In genomic region chr11:59309106-59309805, GRCm38 (mm10) we compare ENCODE assay signal across 8 mouse cellular contexts. TPM values are rescaled to one million over a fixed set of nuclear protein-coding genes. Genes with fewer than 3 reads are reported as not detected.
DNase-seq lines count a peak whose midpoint lies in the region; ATAC-seq lines count a peak whose summit lies in the region.

No protein-coding gene starts in this region.

- ATAC-seq in kidney, embryonic 15.5 days (replicated peaks; ENCODE audit: low FRiP score) = peak; percentile 73
- peak; percentile 45; the same call in 1 of the 2 replicates for ATAC-seq in stomach, embryonic 16.5 days (ENCODE audit: insufficient read depth, low FRiP score)

- peaks cover 75% of the 10 kb centered on the region for H3K4me1 ChIP-seq in kidney, embryonic 15.5 days
- H3K4me1 ChIP-seq in limb, embryonic 10.5 days = peaks cover 81% of the 10 kb centered on the region
- H3K4me1 ChIP-seq in stomach, embryonic 16.5 days (ENCODE audit: control insufficient read depth, insufficient read depth, low read length) = peaks cover 43% of the 10 kb centered on the region

- no peak overlapping the region for H3K4me3 ChIP-seq in kidney, embryonic 15.5 days (replicated peaks)
- H3K4me3 ChIP-seq in limb, embryonic 10.5 days = peak overlapping the region; percentile 37
- H3K4me3 ChIP-seq in stomach, embryonic 16.5 days (replicated peaks; ENCODE audit: low read length) = 0 out of 2 replicates have a peak overlapping the region, but pooled peaks have one; percentile 3

- WGBS in kidney, embryonic 15.5 days = 10% methylated on average over 12 of the region's 12 CpGs
- WGBS in limb, embryonic 10.5 days = 9% methylated on average over 12 of the region's 12 CpGs
- 19% methylated on average over 12 of the region's 12 CpGs for WGBS in stomach, embryonic 16.5 days

- peak overlapping the region; percentile 99 for H3K4me2 ChIP-seq in kidney, embryonic 15.5 days
- H3K4me2 ChIP-seq in stomach, embryonic 16.5 days (ENCODE audit: low read depth, low read length) = peak overlapping the region; percentile 85

- no peak for DNase-seq in kidney, adult 18-20 months
- DNase-seq in brain, adult 2 months (ENCODE audit: low read depth, low spot score) = peak; percentile 56
- peak; percentile 30 for DNase-seq in heart, adult 8-10 months (ENCODE audit: low spot score)
- peak; percentile 82 for DNase-seq in limb, embryonic 10.5 days (ENCODE audit: low spot score)
- DNase-seq in spleen, postnatal 10 days (ENCODE audit: low spot score in 2 of 2) = no peak
- DNase-seq in ovary, adult 18-20 months (ENCODE audit: low spot score) = no peak

- H3K9me3 ChIP-seq in kidney, embryonic 15.5 days (replicated peaks) = no peaks in the 10 kb centered on the region
- no peaks in the 10 kb centered on the region for H3K9me3 ChIP-seq in limb, embryonic 10.5 days (replicated peaks)
- H3K9me3 ChIP-seq in stomach, embryonic 16.5 days (replicated peaks; ENCODE audit: control insufficient read depth, low read length) = no peaks in the 10 kb centered on the region

- H3K27ac ChIP-seq in kidney, embryonic 15.5 days = peak overlapping the region; percentile 76
- peak overlapping the region; percentile 75 for H3K27ac ChIP-seq in limb, embryonic 10.5 days
- H3K27ac ChIP-seq in stomach, embryonic 16.5 days (ENCODE audit: low read length) = peak overlapping the region; percentile 84

- H3K9ac ChIP-seq in kidney, embryonic 15.5 days = peak overlapping the region; percentile 12; the same call in 1 of the 2 replicates
- H3K9ac ChIP-seq in stomach, embryonic 16.5 days (ENCODE audit: low read length) = peak overlapping the region; percentile 53

- H3K36me3 ChIP-seq in kidney, embryonic 15.5 days = no peaks in the 10 kb centered on the region
- no peaks in the 10 kb centered on the region for H3K36me3 ChIP-seq in limb, embryonic 10.5 days
- H3K36me3 ChIP-seq in stomach, embryonic 16.5 days (ENCODE audit: control insufficient read depth, insufficient read depth, low read length) = no peaks in the 10 kb centered on the region

- peaks cover 60% of the 10 kb centered on the region for H3K27me3 ChIP-seq in kidney, embryonic 15.5 days
- peaks cover 98% of the 10 kb centered on the region for H3K27me3 ChIP-seq in limb, embryonic 10.5 days (ENCODE audit: low read depth, poor library complexity, severe bottlenecking)
- H3K27me3 ChIP-seq in stomach, embryonic 16.5 days (ENCODE audit: control insufficient read depth, insufficient read depth, low read length) = peaks cover 24% of the 10 kb centered on the region

RNA-seq across cellular contexts. Expression of gene Wnt9a, which starts 2.5 kb away (rescaled TPM):
- polyA plus RNA-seq in kidney, embryonic 15.5 days (2015; fragmentation: Nextera tagmentation; extraction: Ambion mirVana) = 1.6 and 2.1 TPM in 2 replicates
- total RNA-seq in heart, adult 8-10 months (2022) = 1 to 10 TPM; 4.3 to 4.9 (median 4.6) TPM
- polyA plus RNA-seq in limb, embryonic 10.5 days (2016; fragmentation: Nextera tagmentation; extraction: Ambion mirVana) = 1.2 and 1.8 TPM in 2 replicates
- 5.6 and 5.8 TPM in 2 replicates for polyA plus RNA-seq in stomach, embryonic 16.5 days (2015; fragmentation: Nextera tagmentation; extraction: Ambion mirVana)

RNA-seq across cellular contexts. Expression of gene Wnt3a, which starts 18.7 kb away (rescaled TPM):
- not detected in 2 replicates for polyA plus RNA-seq in kidney, embryonic 15.5 days (2015; fragmentation: Nextera tagmentation; extraction: Ambion mirVana)
- total RNA-seq in heart, adult 8-10 months (2022) = not detected
- 0.14 and 0.53 TPM in 2 replicates for polyA plus RNA-seq in limb, embryonic 10.5 days (2016; fragmentation: Nextera tagmentation; extraction: Ambion mirVana)
- 0.23 and 0.62 TPM in 2 replicates for polyA plus RNA-seq in stomach, embryonic 16.5 days (2015; fragmentation: Nextera tagmentation; extraction: Ambion mirVana)

Comparison
In these comparisons a context has a peak if more than half of its experiments do, and no peak if none do; other contexts are left out.
1. DNase-seq: peak in brain, adult 2 months (single experiment), heart, adult 8-10 months (single experiment) and limb, embryonic 10.5 days (single experiment); none in kidney, adult 18-20 months (single experiment), spleen, postnatal 10 days (0 of 2) and ovary, adult 18-20 months (single experiment).
2. Peak in every context shown above with its lines, with median percentiles within 50 percentile points of each other: H3K27ac ChIP-seq.